Comparison of ENCODE assay signal across 20 mouse cellular contexts in the genomic region with DNA sequence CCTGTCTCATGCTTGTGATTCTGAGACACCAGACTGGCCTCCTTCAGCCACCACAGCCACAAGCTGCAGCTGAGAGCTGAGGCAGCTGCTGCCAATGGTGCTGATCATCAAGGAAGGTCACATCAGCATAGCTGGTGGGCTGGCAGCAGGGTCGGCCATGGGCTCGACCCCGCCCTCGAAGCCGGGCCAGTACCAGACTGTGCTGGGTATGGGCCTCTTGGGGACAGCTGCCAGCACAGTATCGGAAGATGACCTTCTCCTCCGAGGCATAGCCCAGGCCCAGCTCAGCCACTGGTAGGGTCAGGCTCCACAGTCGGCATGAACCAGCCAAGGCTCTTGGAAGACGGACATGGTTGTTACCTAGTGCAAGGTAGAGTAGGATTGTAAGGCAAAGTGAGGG. TPM values are rescaled to one million over a fixed set of nuclear protein-coding genes. Genes with fewer than 3 reads are reported as not detected.
"Had no signal": no experiment of that assay in that cellular context is flagged by ENCODE, and none has a peak within 500 bp of the region (broad histone marks: within the 10 kb centered on the region; RNA-seq: fewer than 3 reads in every experiment).

No protein-coding gene starts in this region.

- H3K4me3 ChIP-seq: layer of hippocampus, adult 2 months; liver, embryonic 15.5 days; midbrain, embryonic 15.5 days; neural tube, embryonic 13.5 days had no signal

- H3K9me3 ChIP-seq: liver, embryonic 15.5 days; midbrain, embryonic 15.5 days; neural tube, embryonic 13.5 days had no signal

- H3K27me3 ChIP-seq: liver, embryonic 15.5 days; midbrain, embryonic 15.5 days; neural tube, embryonic 13.5 days had no signal

- DNase-seq: kidney, postnatal 36 days; left cerebral cortex, postnatal 4 days; lung, adult 2 months; lung, postnatal 36 days; retina, postnatal 1 day; right cerebral cortex, postnatal 4 days; spleen, adult 18-20 months; thymus, adult 18-20 months; thymus, postnatal 14 days had no signal

- H3K4me2 ChIP-seq: liver, embryonic 11.5 days; liver, embryonic 15.5 days; midbrain, embryonic 15.5 days; neural tube, embryonic 13.5 days had no signal

- H3K9ac ChIP-seq: liver, embryonic 15.5 days; midbrain, embryonic 15.5 days; neural tube, embryonic 13.5 days had no signal

- H3K27ac ChIP-seq: kidney, postnatal 0 days; layer of hippocampus, adult 2 months; liver, embryonic 15.5 days; midbrain, embryonic 15.5 days; neural tube, embryonic 13.5 days had no signal

RNA-seq across cellular contexts. Expression of a gene that starts 0.4 kb away (rescaled TPM):
- total RNA-seq: layer of hippocampus, adult 2 months; layer of hippocampus, postnatal 10 days; left cerebral cortex, postnatal 10 days; left cerebral cortex, postnatal 4 days; megakaryocyte progenitor cell, adult 5-6 weeks; monocyte, adult 5-6 weeks had no signal
- polyA plus RNA-seq: limb, embryonic 14.5 days; liver, embryonic 11.5 days; liver, embryonic 15.5 days; lung, adult 2 months had no signal

RNA-seq across cellular contexts. Expression of a gene that starts 11.9 kb away (rescaled TPM):
- total RNA-seq: left cerebral cortex, postnatal 4 days; megakaryocyte progenitor cell, adult 5-6 weeks; monocyte, adult 5-6 weeks had no signal
